Mouse (Mus musculus) lung, adult 2 months (tissue): ENCODE data around the gene Ksr2. TPM values are rescaled to one million over a fixed set of nuclear protein-coding genes. Genes with fewer than 3 reads are reported as not detected.
A peak's percentile ranks its signal among the peaks of the same experiment; 100 is the strongest.

Experiments
- DNase-seq: peaks from one replicate; pipeline ENCODE4 v3.0.0; 2022
- H3K4me1 ChIP-seq: fragments of 200-500 bp; 2 replicates; pipeline ENCODE4 v1.6.1; 2011; ENCODE audit warnings: low read length; ENCODE audit not compliant: control insufficient read depth, insufficient read depth
- H3K4me3 ChIP-seq: fragments of 200-500 bp; replicated peaks from 2 replicates; pipeline ENCODE3; 2011; ENCODE audit warnings: low read depth, mild to moderate bottlenecking, control low read depth, low read length; ENCODE audit errors: extremely low read depth
- CTCF ChIP-seq: fragments of 200-500 bp; IDR thresholded peaks from 2 replicates; pipeline ENCODE4 v1.5.1; 2011; ENCODE audit warnings: mild to moderate bottlenecking, low read length, control low read depth; ENCODE audit not compliant: insufficient read depth
- POLR2A ChIP-seq: fragments of 200-500 bp; IDR thresholded peaks from 2 replicates; pipeline ENCODE4 v1.6.1; 2011; ENCODE audit warnings: low read depth, mild to moderate bottlenecking, control low read depth, low read length, borderline replicate concordance; ENCODE audit errors: extremely low read depth
- WGBS: fragments of 180-500 bp; shearing (Covaris S2); methylation state at CpG from one replicate; pipeline ENCODE4 v1.1.7; 2018; 5-methylcytosine and 5-hydroxymethylcytosine counted together
- polyA plus RNA-seq: library from polyadenylated mRNA; depleted of rRNA; stranded (reverse); fragments of >200 nt; gene quantifications from 2 replicates; pipeline ENCODE4 v1.2.3, GENCODE M21; 2012

The Ksr2 gene
- polyA plus RNA-seq, 1 experiment = 0.06 TPM

DNA sequence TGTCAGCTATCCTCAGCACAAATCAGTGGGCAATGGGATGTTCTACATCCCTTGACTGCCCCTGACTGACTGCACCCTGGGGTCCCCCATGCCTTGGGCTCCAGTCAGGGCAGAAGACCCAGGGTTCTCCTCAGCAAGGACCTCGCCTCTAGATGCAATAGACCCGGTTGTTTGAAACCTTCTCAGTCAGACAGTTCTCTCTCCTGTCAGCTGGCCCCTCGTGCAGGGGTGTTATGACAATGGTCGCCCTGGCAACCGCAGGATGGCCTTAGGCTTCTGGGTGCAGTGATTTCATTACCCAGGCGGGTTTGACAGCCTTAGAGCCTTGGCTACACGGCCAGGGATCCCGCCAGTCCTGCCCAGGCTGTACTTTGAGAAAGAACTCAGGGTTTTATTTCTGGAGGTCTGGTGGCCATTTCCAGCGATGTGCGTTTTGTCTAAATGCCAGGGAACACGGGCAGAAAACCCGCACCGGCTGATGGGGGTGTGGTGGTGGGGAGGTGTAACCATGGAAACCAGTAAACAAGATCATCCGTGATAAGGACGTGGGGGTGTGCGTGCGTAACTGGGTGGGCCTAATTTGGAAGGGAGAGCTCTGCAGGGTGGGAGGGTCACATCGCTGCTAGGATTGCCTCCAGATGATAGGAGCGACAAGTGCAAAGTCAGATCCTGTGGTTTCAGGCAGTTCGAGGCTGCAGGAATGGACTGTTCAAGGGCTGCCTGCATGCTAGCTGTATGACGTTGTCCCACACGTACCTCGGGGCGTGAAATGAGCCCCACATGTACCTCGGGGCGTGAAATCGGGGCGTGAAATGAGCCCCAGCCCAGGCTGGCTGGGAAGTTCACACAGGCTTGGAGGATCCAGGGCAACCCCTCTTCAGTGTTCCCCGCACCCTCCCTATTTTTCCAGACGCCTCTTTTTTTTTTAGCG lies 79.4 kb downstream of the Ksr2 start:
- TF ChIP-seq POLR2A (no peak), CTCF (no peak)
- H3K4me3 ChIP-seq = no peak overlapping the region
- WGBS = 22% methylated on average over 31 of the region's 31 CpGs

GRCm38 (mm10) chr5:117493947-117494346 lies 80.1 kb downstream of the Ksr2 start:
- peak; percentile 14 for DNase-seq

More for the DNA sequence above, 79.4 kb downstream of the Ksr2 start:
- H3K4me1 ChIP-seq = no peaks in the 10 kb centered on the region
- no peak for DNase-seq

GRCm38 (mm10) chr5:117497084-117497483 lies 83.3 kb downstream of the Ksr2 start:
- WGBS = 59% methylated on average over 21 of the region's 21 CpGs
- H3K4me3 ChIP-seq = no peak overlapping the region
- TF ChIP-seq POLR2A (no peak), CTCF (peak; percentile 58)
- DNase-seq = no peak
- no peaks in the 10 kb centered on the region for H3K4me1 ChIP-seq

More at GRCm38 (mm10) chr5:117493947-117494346, 80.1 kb downstream of the Ksr2 start:
- TF ChIP-seq CTCF = peak; percentile 82
- TF ChIP-seq POLR2A = no peak
- WGBS = 15% methylated on average over 7 of the region's 7 CpGs
- no peaks in the 10 kb centered on the region for H3K4me1 ChIP-seq
- no peak overlapping the region for H3K4me3 ChIP-seq

DNA sequence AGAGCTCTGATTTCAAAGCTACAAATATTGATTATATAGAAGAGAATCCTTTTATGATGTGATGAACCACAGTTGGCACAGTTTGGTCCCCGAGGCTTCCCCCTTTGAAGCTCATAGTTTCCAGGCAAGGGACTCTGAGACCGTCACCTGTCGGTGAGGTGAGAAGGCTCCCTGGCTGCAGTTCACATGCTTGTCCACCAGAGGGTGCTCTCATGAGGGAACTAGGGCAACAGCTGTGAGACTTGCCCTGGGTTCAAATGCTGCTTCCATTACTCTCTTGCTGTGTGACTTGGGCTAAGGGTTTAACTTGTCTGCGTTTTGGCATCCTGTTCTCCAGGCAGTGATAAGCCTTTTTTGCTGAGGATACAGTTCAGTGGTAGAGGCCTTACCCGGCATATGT lies 88.8 kb downstream of the Ksr2 start:
- 85% methylated on average over 5 of the region's 5 CpGs for WGBS
- TF ChIP-seq CTCF (peak; percentile 64), POLR2A (no peak)
- no peak for DNase-seq
- H3K4me1 ChIP-seq = no peaks in the 10 kb centered on the region
- H3K4me3 ChIP-seq = no peak overlapping the region

DNA sequence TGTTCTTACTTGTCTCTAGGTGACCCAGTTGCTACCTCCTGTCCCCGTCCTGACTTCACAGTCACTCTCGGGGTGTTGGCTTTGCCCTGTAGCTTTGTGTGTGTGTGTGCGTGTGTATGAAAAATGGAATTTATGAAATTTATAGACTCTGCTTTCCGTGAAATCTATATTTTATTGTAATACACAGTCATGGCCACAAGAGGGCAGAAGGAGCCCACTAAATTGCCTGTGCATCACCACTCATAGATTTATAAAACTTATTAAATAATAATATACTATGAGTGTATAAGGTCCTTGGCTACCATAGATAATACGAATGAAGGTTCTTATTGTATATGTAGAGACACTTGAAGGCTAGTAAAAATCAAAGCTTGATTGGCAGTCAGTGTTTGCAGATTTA lies 90.6 kb downstream of the Ksr2 start:
- TF ChIP-seq CTCF (no peak), POLR2A (no peak)
- DNase-seq = no peak
- 80% methylated on average over 5 of the region's 5 CpGs for WGBS

DNA sequence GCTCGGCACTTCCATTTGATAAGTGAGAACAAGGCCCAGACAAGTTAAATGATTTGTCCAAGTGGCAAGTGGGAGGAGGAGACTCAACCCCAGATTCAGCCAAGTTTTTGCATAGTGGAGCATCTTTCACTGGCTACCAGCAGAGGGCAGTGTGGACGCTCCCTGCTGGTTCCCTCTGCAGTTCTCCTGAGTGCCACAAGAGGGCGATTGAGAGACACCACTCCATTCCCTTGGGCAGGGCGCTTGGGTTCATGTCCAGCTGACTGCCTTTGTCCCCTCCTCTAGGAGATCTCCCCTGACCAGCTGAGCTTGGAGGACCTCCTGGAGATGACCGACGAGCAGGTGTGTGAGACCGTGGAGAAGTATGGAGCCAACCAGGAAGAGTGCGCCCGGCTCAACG lies 91.4 kb downstream of the Ksr2 start:
- 60% methylated on average over 10 of the region's 10 CpGs for WGBS
- peak; percentile 55 for DNase-seq
- TF ChIP-seq POLR2A (no peak), CTCF (peak; percentile 89)
- Histone ChIP-seq H3K4me1 (no peaks in the 10 kb centered on the region), H3K4me3 (no peak overlapping the region)

More for the DNA sequence above, 90.6 kb downstream of the Ksr2 start:
- H3K4me3 ChIP-seq = no peak overlapping the region
- H3K4me1 ChIP-seq = no peaks in the 10 kb centered on the region

- WGBS = 55% methylated on average over 7 of the region's 7 CpGs
- TF ChIP-seq POLR2A (no peak), CTCF (no peak)
- Histone ChIP-seq H3K4me1 (no peaks in the 10 kb centered on the region), H3K4me3 (no peak overlapping the region)
- no peak for DNase-seq
These were observed 92.0 kb downstream of the Ksr2 start for GRCm38 (mm10) chr5:117505769-117506168.

DNA sequence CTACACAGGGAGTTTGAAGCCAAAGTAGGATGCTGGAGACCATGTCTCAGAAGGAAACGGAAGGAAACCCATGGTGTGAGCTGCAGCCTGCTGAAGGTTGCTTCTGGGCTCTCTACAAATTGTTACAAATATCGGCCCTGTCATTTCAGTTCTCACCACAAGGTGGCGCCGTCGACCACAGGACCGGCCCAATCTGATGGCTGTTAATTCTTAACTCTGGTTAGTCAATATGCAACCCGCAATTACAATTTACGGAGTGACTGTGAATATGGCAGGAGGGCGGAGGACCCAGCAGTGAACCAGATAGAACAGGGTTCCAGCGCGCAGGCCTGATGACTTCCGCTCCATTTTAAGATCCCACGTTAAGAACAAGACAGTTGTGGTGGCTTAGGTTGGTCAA lies 92.6 kb downstream of the Ksr2 start:
- no peak overlapping the region for H3K4me3 ChIP-seq
- H3K4me1 ChIP-seq = no peaks in the 10 kb centered on the region
- peak; percentile 26 for DNase-seq
- 36% methylated on average over 13 of the region's 13 CpGs for WGBS
- peak; percentile 76 for TF ChIP-seq CTCF
- no peak for TF ChIP-seq POLR2A

DNA sequence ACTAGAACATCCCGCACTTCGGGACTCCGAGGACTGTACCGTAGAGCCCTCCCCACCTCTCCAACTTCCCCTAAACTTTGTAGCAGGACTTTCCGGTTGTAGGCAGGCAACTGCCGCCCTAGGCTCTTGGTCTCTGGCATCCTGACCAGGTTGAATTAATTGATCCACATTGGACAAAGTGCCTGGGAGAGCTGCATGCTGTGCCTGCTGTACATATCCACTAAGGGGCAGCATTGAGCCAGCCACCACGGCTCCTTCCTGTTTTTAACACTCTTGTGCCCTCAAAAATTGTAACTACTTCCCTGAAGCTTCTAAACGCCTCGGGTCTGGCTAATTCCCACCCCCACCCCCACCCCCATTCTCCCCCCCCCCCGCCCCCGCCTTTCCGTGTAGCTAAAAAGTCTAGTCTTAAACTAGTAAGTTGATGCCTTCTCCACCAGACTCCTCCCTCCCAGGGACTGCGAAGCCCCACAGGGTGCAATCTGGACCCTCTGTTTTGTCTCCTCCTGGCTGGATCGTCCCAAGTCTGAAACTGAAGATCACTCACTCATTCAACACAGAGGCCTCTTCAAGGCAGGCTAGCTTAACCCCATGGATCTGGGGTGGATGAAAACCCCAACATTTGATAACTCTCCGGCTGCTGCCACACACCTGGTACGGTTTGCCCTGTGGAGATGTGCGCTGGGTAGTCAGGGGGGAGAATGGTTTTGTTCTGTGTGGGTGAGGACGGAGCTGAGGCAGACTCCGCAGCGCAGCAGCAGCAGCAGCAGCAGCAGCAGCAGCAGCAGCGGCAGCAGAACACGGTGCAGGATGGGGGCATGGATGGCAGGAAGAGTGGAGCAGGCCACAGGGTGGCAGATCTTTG lies 95.9 kb downstream of the Ksr2 start:
- no peaks in the 10 kb centered on the region for H3K4me1 ChIP-seq
- WGBS = 43% methylated on average over 19 of the region's 22 CpGs
- H3K4me3 ChIP-seq = no peak overlapping the region
- peak; percentile 12 for DNase-seq
- TF ChIP-seq POLR2A (no peak), CTCF (peak; percentile 76)
